ENCODE assay signal across 11 mouse cellular contexts in genomic region chr12:55573794-55574193, GRCm38 (mm10). TPM values are rescaled to one million over a fixed set of nuclear protein-coding genes. Genes with fewer than 3 reads are reported as not detected.
DNase-seq lines count a peak whose midpoint lies in the region; ATAC-seq lines count a peak whose summit lies in the region.
"Had no signal": no experiment of that assay in that cellular context is flagged by ENCODE, and none has a peak within 500 bp of the region (broad histone marks: within the 10 kb centered on the region; RNA-seq: fewer than 3 reads in every experiment).

No protein-coding gene starts in this region.

- no peaks in the 10 kb centered on the region for H3K4me1 ChIP-seq in liver, embryonic 11.5 days (replicated peaks; ENCODE audit: control insufficient read depth, insufficient read depth, low read length)
- no peaks in the 10 kb centered on the region for H3K4me1 ChIP-seq in liver, embryonic 12.5 days
- H3K4me1 ChIP-seq in lung, embryonic 16.5 days (replicated peaks; ENCODE audit: control insufficient read depth, insufficient read depth, low read length): no peaks in the 10 kb centered on the region
- no peaks in the 10 kb centered on the region for H3K4me1 ChIP-seq in stomach, embryonic 15.5 days
- H3K4me1 ChIP-seq: limb, embryonic 13.5 days had no signal

- H3K27me3 ChIP-seq in liver, embryonic 11.5 days (replicated peaks; ENCODE audit: control insufficient read depth, insufficient read depth, low read length): no peaks in the 10 kb centered on the region
- no peaks in the 10 kb centered on the region; the same call in 1 of the 2 replicates for H3K27me3 ChIP-seq in liver, embryonic 12.5 days (replicated peaks)
- H3K27me3 ChIP-seq in lung, embryonic 16.5 days (ENCODE audit: control insufficient read depth, insufficient read depth, low read depth, low read length): no peaks in the 10 kb centered on the region
- no peaks in the 10 kb centered on the region for H3K27me3 ChIP-seq in stomach, embryonic 15.5 days (replicated peaks)

- ATAC-seq in liver, embryonic 11.5 days (replicated peaks; ENCODE audit: low FRiP score): 0 out of 2 replicates have a peak, but pooled peaks have one; percentile 23
- no peak for ATAC-seq in liver, embryonic 12.5 days
- ATAC-seq in lung, embryonic 16.5 days (ENCODE audit: low read depth): peak; percentile 67; the same call in 1 of the 2 replicates
- ATAC-seq in stomach, embryonic 15.5 days (ENCODE audit: insufficient read depth, low FRiP score, low read depth): 0 out of 2 replicates have a peak, but pooled peaks have one; percentile 27

- no peaks in the 10 kb centered on the region for H3K9me3 ChIP-seq in liver, embryonic 11.5 days (ENCODE audit: control insufficient read depth, low read length)
- H3K9me3 ChIP-seq in liver, embryonic 12.5 days (replicated peaks): no peaks in the 10 kb centered on the region
- H3K9me3 ChIP-seq in lung, embryonic 16.5 days (ENCODE audit: control insufficient read depth, low read length): no peaks in the 10 kb centered on the region
- no peaks in the 10 kb centered on the region for H3K9me3 ChIP-seq in stomach, embryonic 15.5 days

- H3K36me3 ChIP-seq in liver, embryonic 11.5 days (ENCODE audit: control insufficient read depth, insufficient read depth, low read length): no peaks in the 10 kb centered on the region
- H3K36me3 ChIP-seq in liver, embryonic 12.5 days: no peaks in the 10 kb centered on the region
- no peaks in the 10 kb centered on the region for H3K36me3 ChIP-seq in lung, embryonic 16.5 days (ENCODE audit: control insufficient read depth, insufficient read depth, low read length)
- H3K36me3 ChIP-seq in stomach, embryonic 15.5 days: no peaks in the 10 kb centered on the region
- H3K36me3 ChIP-seq: limb, embryonic 13.5 days had no signal

- WGBS in liver, embryonic 11.5 days: 18% methylated on average over 6 of the region's 6 CpGs
- WGBS in liver, embryonic 12.5 days (ENCODE audit: insufficient replicate concordance): 13% methylated on average over 6 of the region's 6 CpGs
- 7% methylated on average over 6 of the region's 6 CpGs for WGBS in lung, embryonic 16.5 days
- 2% methylated on average over 6 of the region's 6 CpGs for WGBS in stomach, embryonic 15.5 days

- H3K9ac ChIP-seq in liver, embryonic 11.5 days (ENCODE audit: low read depth, low read length): no peak overlapping the region
- H3K9ac ChIP-seq in liver, embryonic 12.5 days: no peak overlapping the region
- H3K9ac ChIP-seq in lung, embryonic 16.5 days (ENCODE audit: low read length): no peak overlapping the region
- no peak overlapping the region for H3K9ac ChIP-seq in stomach, embryonic 15.5 days
- H3K9ac ChIP-seq: limb, embryonic 13.5 days had no signal

- no peak overlapping the region for H3K4me2 ChIP-seq in liver, embryonic 11.5 days
- no peak overlapping the region for H3K4me2 ChIP-seq in liver, embryonic 12.5 days
- no peak overlapping the region for H3K4me2 ChIP-seq in lung, embryonic 16.5 days (ENCODE audit: low read depth, low read length)
- H3K4me2 ChIP-seq in stomach, embryonic 15.5 days: no peak overlapping the region
- H3K4me2 ChIP-seq: limb, embryonic 13.5 days had no signal

- H3K27ac ChIP-seq in liver, embryonic 11.5 days (ENCODE audit: low read depth, low read length): no peak overlapping the region
- no peak overlapping the region for H3K27ac ChIP-seq in liver, embryonic 12.5 days
- no peak overlapping the region for H3K27ac ChIP-seq in lung, embryonic 16.5 days (ENCODE audit: low read length)
- H3K27ac ChIP-seq in stomach, embryonic 15.5 days: no peak overlapping the region
- H3K27ac ChIP-seq: limb, embryonic 13.5 days had no signal

- H3K4me3 ChIP-seq in liver, embryonic 11.5 days (ENCODE audit: low read depth, low read length): no peak overlapping the region
- no peak overlapping the region for H3K4me3 ChIP-seq in liver, embryonic 12.5 days
- H3K4me3 ChIP-seq in lung, embryonic 16.5 days (ENCODE audit: low read length): no peak overlapping the region
- H3K4me3 ChIP-seq in stomach, embryonic 15.5 days (replicated peaks): no peak overlapping the region
- H3K4me3 ChIP-seq: limb, embryonic 13.5 days had no signal

- peak; percentile 23 for DNase-seq in adrenal gland, adult 2 months
- no peak for DNase-seq in adrenal gland, postnatal 4 days (ENCODE audit: low spot score in 2 of 2)
- DNase-seq in liver, embryonic 11.5 days (ENCODE audit: low spot score): no peak
- DNase-seq in natural killer cell, adult 2 months (ENCODE audit: low spot score in 2 of 2): no peak
- DNase-seq in urinary bladder, postnatal 36 days (ENCODE audit: low spot score in 2 of 2): no peak

RNA-seq across cellular contexts. Expression of gene Aldoart2, which starts 8.8 kb away (rescaled TPM):
- total RNA-seq in adrenal gland, adult 2 months (2021): under 1 TPM in 1 of 2 experiments, not detected in 1; 0.17 TPM
- polyA plus RNA-seq in adrenal gland, adult 2 months (2012; rRNA removed): 0.08 TPM in 1 of 2 replicates, not detected in the other
- not detected for total RNA-seq in adrenal gland, postnatal 4 days (2021)
- polyA plus RNA-seq in liver, embryonic 11.5 days (2014; fragmentation: Nextera tagmentation; extraction: Ambion mirVana): 0.10 and 0.27 TPM in 2 replicates
- not detected in 2 replicates for polyA plus RNA-seq in liver, embryonic 12.5 days (2016; fragmentation: Nextera tagmentation; extraction: Ambion mirVana)
- not detected in 2 replicates for polyA plus RNA-seq in lung, embryonic 16.5 days (2015; fragmentation: Nextera tagmentation; extraction: Ambion mirVana)
- polyA plus RNA-seq in stomach, embryonic 15.5 days (2015; fragmentation: Nextera tagmentation; extraction: Ambion mirVana): 0.42 TPM in 1 of 2 replicates, not detected in the other
- polyA plus RNA-seq: cortical plate, adult 2 months; limb, embryonic 13.5 days had no signal

RNA-seq across cellular contexts. Expression of gene Insm2, which starts 25.4 kb away (rescaled TPM):
- 1 to 10 TPM in 1 of 2 experiments, under 1 TPM in 1; 0.49 to 4.5 TPM for total RNA-seq in adrenal gland, adult 2 months (2021)
- polyA plus RNA-seq in adrenal gland, adult 2 months (2012; rRNA removed): 2.0 and 9.2 TPM in 2 replicates
- 1 to 10 TPM; 3.0 to 3.3 TPM for total RNA-seq in adrenal gland, postnatal 4 days (2021)
- polyA plus RNA-seq in liver, embryonic 11.5 days (2014; fragmentation: Nextera tagmentation; extraction: Ambion mirVana): 0.05 TPM in 1 of 2 replicates, not detected in the other
- 0.10 TPM in 1 of 2 replicates, not detected in the other for polyA plus RNA-seq in liver, embryonic 12.5 days (2016; fragmentation: Nextera tagmentation; extraction: Ambion mirVana)
- polyA plus RNA-seq in lung, embryonic 16.5 days (2015; fragmentation: Nextera tagmentation; extraction: Ambion mirVana): 0.13 and 0.20 TPM in 2 replicates
- 0.14 and 0.40 TPM in 2 replicates for polyA plus RNA-seq in stomach, embryonic 15.5 days (2015; fragmentation: Nextera tagmentation; extraction: Ambion mirVana)
- polyA plus RNA-seq: heart, embryonic 14.5 days had no signal
